Comparison of ENCODE assay signal across 8 mouse cellular contexts in the genomic region with DNA sequence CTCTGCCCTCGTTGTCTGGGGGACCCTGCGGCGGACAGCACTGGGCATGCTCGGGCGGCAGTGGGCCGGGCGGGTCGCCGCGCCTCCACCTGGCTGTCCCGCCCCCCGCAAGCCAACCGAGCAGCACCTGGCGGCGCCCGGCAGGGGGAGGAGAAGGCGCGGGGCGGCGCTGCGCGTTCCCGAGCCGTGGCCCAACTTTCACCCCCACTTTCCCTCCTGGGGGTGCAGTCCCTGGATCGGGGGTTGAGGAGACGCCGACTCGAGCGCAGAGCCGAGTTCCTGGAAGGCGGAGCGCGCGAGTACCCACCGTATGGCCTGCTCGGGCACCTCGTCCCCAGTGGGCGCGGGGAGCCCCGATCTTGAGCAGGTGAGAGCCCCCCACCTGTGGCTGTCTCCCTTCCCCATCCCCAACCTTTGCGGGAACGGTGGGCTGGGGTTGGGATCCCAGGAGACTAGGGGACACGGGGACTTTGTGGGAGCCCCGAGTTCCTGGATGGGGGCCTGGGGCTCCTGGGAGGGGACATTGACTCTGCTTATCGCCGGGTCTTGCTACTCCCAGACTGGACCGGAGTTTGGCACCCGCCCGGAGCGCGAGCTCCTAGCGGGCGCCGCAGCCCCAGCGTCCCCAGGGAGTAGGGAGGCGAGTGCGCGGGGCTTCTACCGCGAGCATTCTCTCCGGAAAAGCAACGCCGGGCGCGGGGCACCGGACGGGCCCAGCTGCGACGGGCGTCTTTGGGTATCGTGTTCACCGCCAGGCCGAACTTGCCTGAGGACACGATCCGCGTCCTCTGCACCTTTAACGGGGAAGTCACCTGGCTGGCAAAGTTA. TPM values are rescaled to one million over a fixed set of nuclear protein-coding genes. Genes with fewer than 3 reads are reported as not detected.
DNase-seq lines count a peak whose midpoint lies in the region; ATAC-seq and TF ChIP-seq lines count a peak whose summit lies in the region.

A gene (plus strand): TSS at position 11 of the 828 bp plus-strand sequence.

- peak; percentile 55 for ATAC-seq in heart, embryonic 12.5 days (ENCODE audit: insufficient number of reproducible peaks, low FRiP score)
- ATAC-seq in kidney, embryonic 15.5 days (replicated peaks; ENCODE audit: low FRiP score), result peak; percentile 91
- 0 out of 2 replicates have a peak, but pooled peaks have one; percentile 15 for ATAC-seq in liver, postnatal 0 days

- no peaks in the 10 kb centered on the region for H3K9me3 ChIP-seq in heart, embryonic 12.5 days (replicated peaks)
- H3K9me3 ChIP-seq in kidney, embryonic 15.5 days (replicated peaks), result no peaks in the 10 kb centered on the region
- no peaks in the 10 kb centered on the region for H3K9me3 ChIP-seq in liver, postnatal 0 days (ENCODE audit: low read length)

- H3K27me3 ChIP-seq in heart, embryonic 12.5 days (replicated peaks), result peaks cover 67% of the 10 kb centered on the region
- H3K27me3 ChIP-seq in kidney, embryonic 15.5 days, result peaks cover 43% of the 10 kb centered on the region
- H3K27me3 ChIP-seq in liver, postnatal 0 days (ENCODE audit: insufficient read depth, low read length), result peaks cover 33% of the 10 kb centered on the region

- no peak within 1 kb of the TSS for H3K27ac ChIP-seq in layer of hippocampus, adult 2 months
- H3K27ac ChIP-seq in heart, embryonic 12.5 days (ENCODE audit: poor library complexity, severe bottlenecking), result no peak within 1 kb of the TSS
- H3K27ac ChIP-seq in kidney, embryonic 15.5 days, result no peak within 1 kb of the TSS; the same call in 1 of the 2 replicates
- peak within 1 kb of the TSS; percentile 45; the same call in 1 of the 2 replicates for H3K27ac ChIP-seq in liver, postnatal 0 days (ENCODE audit: low read depth)
- peak within 1 kb of the TSS; percentile 65; the same call in 1 of the 2 replicates for H3K27ac ChIP-seq in olfactory bulb, adult 2 months (ENCODE audit: insufficient read depth, low read depth, low read length)

- H3K9ac ChIP-seq in heart, embryonic 12.5 days, result peak within 1 kb of the TSS; percentile 74
- peak within 1 kb of the TSS; percentile 60 for H3K9ac ChIP-seq in kidney, embryonic 15.5 days
- H3K9ac ChIP-seq in liver, postnatal 0 days (replicated peaks), result peak within 1 kb of the TSS; percentile 57

- 2% methylated on average over 77 of the region's 77 CpGs for WGBS in heart, embryonic 12.5 days
- WGBS in kidney, embryonic 15.5 days, result under 1% methylated on average over 75 of the region's 77 CpGs
- WGBS in liver, postnatal 0 days (ENCODE audit: insufficient replicate concordance), result under 1% methylated on average over 61 of the region's 77 CpGs
- under 1% methylated on average over 77 of the region's 77 CpGs for WGBS in olfactory bulb, adult 2 months

- H3K4me2 ChIP-seq in heart, embryonic 12.5 days, result peak within 1 kb of the TSS; percentile 100
- H3K4me2 ChIP-seq in kidney, embryonic 15.5 days, result peak within 1 kb of the TSS; percentile 99
- peak within 1 kb of the TSS; percentile 90 for H3K4me2 ChIP-seq in liver, postnatal 0 days (ENCODE audit: low read depth, low read length)

- no peak for TF ChIP-seq EP300 in liver, postnatal 0 days (IDR thresholded peaks at IDR 0.05; ENCODE audit: low read depth)

- H3K4me1 ChIP-seq in heart, embryonic 12.5 days (replicated peaks), result peaks cover 22% of the 10 kb centered on the region
- peaks cover 28% of the 10 kb centered on the region for H3K4me1 ChIP-seq in kidney, embryonic 15.5 days
- H3K4me1 ChIP-seq in liver, postnatal 0 days (ENCODE audit: insufficient read depth), result peaks cover 4% of the 10 kb centered on the region
- H3K4me1 ChIP-seq in olfactory bulb, adult 2 months (ENCODE audit: control insufficient read depth, insufficient read depth, low read length), result peaks cover 17% of the 10 kb centered on the region

- TF ChIP-seq POLR2A in olfactory bulb, adult 2 months (IDR thresholded peaks at IDR 0.05; ENCODE audit: insufficient read depth, low read depth, low read length), result 0 out of 2 replicates have a peak, but pooled peaks have one; percentile 17

- DNase-seq in layer of hippocampus, adult 2 months (ENCODE audit: low spot score in 2 of 2), result no peak
- no peak for DNase-seq in layer of hippocampus, adult 9-11 months
- peak; percentile 72 for DNase-seq in embryo, embryonic 11 days
- DNase-seq in liver, postnatal 0 days, result peak; percentile 35
- DNase-seq in spleen, postnatal 10 days (ENCODE audit: low spot score in 2 of 2), result no peak

- H3K4me3 ChIP-seq in layer of hippocampus, adult 2 months, result peak within 1 kb of the TSS; percentile 59
- peak within 1 kb of the TSS; percentile 72 for H3K4me3 ChIP-seq in heart, embryonic 12.5 days
- H3K4me3 ChIP-seq in kidney, embryonic 15.5 days (replicated peaks), result peak within 1 kb of the TSS; percentile 80
- peak within 1 kb of the TSS; percentile 56 for H3K4me3 ChIP-seq in liver, postnatal 0 days (ENCODE audit: low read depth, low read length)
- H3K4me3 ChIP-seq in olfactory bulb, adult 2 months (ENCODE audit: insufficient read depth, low read depth, low read length), result peak within 1 kb of the TSS; percentile 53

- no peak for TF ChIP-seq CTCF in layer of hippocampus, adult 2 months (conservative IDR thresholded peaks at IDR 0.05)
- TF ChIP-seq CTCF in liver, postnatal 0 days (IDR thresholded peaks at IDR 0.05; ENCODE audit: low read depth), result no peak
- TF ChIP-seq CTCF in olfactory bulb, adult 2 months (IDR thresholded peaks at IDR 0.05; ENCODE audit: insufficient read depth, low read depth, low read length), result no peak

- H3K36me3 ChIP-seq in heart, embryonic 12.5 days, result no peaks in the 10 kb centered on the region
- H3K36me3 ChIP-seq in kidney, embryonic 15.5 days, result no peaks in the 10 kb centered on the region
- no peaks in the 10 kb centered on the region for H3K36me3 ChIP-seq in liver, postnatal 0 days (replicated peaks; ENCODE audit: insufficient read depth, low read length)

RNA-seq across cellular contexts. Expression of the gene that starts here (rescaled TPM):
- total RNA-seq in layer of hippocampus, adult 2 months (2021), result 100 to 1,000 TPM; 474 to 477 TPM
- polyA plus RNA-seq in heart, embryonic 12.5 days (2016; fragmentation: Nextera tagmentation; extraction: Ambion mirVana), result 61.9 and 65.5 TPM in 2 replicates
- polyA plus RNA-seq in kidney, embryonic 15.5 days (2015; fragmentation: Nextera tagmentation; extraction: Ambion mirVana), result 43.9 and 47.9 TPM in 2 replicates
- polyA plus RNA-seq in liver, postnatal 0 days (2015; fragmentation: Nextera tagmentation; extraction: Ambion mirVana), result 7.1 and 7.6 TPM in 2 replicates
- 54.9 and 212 TPM in 2 replicates for polyA plus RNA-seq in olfactory bulb, adult 2 months (2012; ENCODE audit: insufficient read depth, insufficient read length, low replicate concordance, missing spikeins)

Comparison
In these comparisons a context has a peak if more than half of its experiments do, and no peak if none do; other contexts are left out.
1. DNase-seq: peak in embryo, embryonic 11 days (single experiment) and liver, postnatal 0 days (single experiment); none in layer of hippocampus, adult 2 months (0 of 2), layer of hippocampus, adult 9-11 months (single experiment) and spleen, postnatal 10 days (0 of 2).
2. H3K27ac ChIP-seq: peak in liver, postnatal 0 days (single experiment) and olfactory bulb, adult 2 months (single experiment); none in layer of hippocampus, adult 2 months (single experiment), heart, embryonic 12.5 days (single experiment) and kidney, embryonic 15.5 days (single experiment).
3. ATAC-seq: peak in every context shown above with its lines; median percentile 91 in kidney, embryonic 15.5 days; 55 in heart, embryonic 12.5 days; 15 in liver, postnatal 0 days.
4. Peak in every context shown above with its lines, with median percentiles within 50 percentile points of each other: H3K4me3 ChIP-seq, H3K4me2 ChIP-seq and H3K9ac ChIP-seq.